Mouse (Mus musculus) kidney, embryonic 14.5 days (tissue): ENCODE measurements around the gene Gpr152. TPM values are rescaled to one million over a fixed set of nuclear protein-coding genes. Genes with fewer than 3 reads are reported as not detected.

ENCODE experiments used
- ATAC-seq: fragments of 200-750 bp; cut with Nextera tagmentation; 2 replicates; pipeline ENCODE4 v1.8.0; 2017; ENCODE audit warnings: moderate number of reproducible peaks, mild to moderate bottlenecking, moderate TSS enrichment, moderate library complexity; ENCODE audit not compliant: low FRiP score, low TSS enrichment
- H3K27ac ChIP-seq: fragments of 300-500 bp; sonication (generic); 2 replicates; pipeline ENCODE4 v1.5.1; 2014; ENCODE audit warnings: low read depth, mild to moderate bottlenecking, low read length, moderate library complexity, mixed read lengths
- H3K27me3 ChIP-seq: fragments of 300-500 bp; sonication (generic); 2 replicates; pipeline ENCODE4 v1.6.1; 2014; ENCODE audit warnings: mild to moderate bottlenecking, low read length; ENCODE audit not compliant: control insufficient read depth, insufficient read depth
- H3K36me3 ChIP-seq: fragments of 300-500 bp; sonication (generic); 2 replicates; pipeline ENCODE4 v1.6.1; 2014; ENCODE audit warnings: low read length, mixed read lengths; ENCODE audit not compliant: control insufficient read depth, insufficient read depth
- H3K4me1 ChIP-seq: fragments of 300-500 bp; sonication (generic); 2 replicates; pipeline ENCODE4 v1.6.1; 2014; ENCODE audit warnings: low read length, mixed read lengths; ENCODE audit not compliant: control insufficient read depth, insufficient read depth
- H3K4me2 ChIP-seq: fragments of 300-500 bp; sonication (generic); replicated peaks from 2 replicates; pipeline ENCODE4 v1.6.1; 2014; ENCODE audit warnings: low read depth, mild to moderate bottlenecking, low read length
- H3K4me3 ChIP-seq: fragments of 300-500 bp; sonication (generic); 2 replicates; pipeline ENCODE4 v1.5.1; 2014; ENCODE audit warnings: mild to moderate bottlenecking, low read length
- H3K9ac ChIP-seq: fragments of 300-500 bp; sonication (generic); 2 replicates; pipeline ENCODE4 v1.6.1; 2014; ENCODE audit warnings: low read depth, mild to moderate bottlenecking, low read length, moderate library complexity
- H3K9me3 ChIP-seq: fragments of 300-500 bp; sonication (generic); 2 replicates; pipeline ENCODE4 v1.6.1; 2016; ENCODE audit warnings: low read length; ENCODE audit not compliant: control insufficient read depth
- WGBS: fragments of 180-500 bp; shearing (Covaris S2); extraction: QIAGEN DNeasy Blood & Tissue Kit; methylation state at CpG from one replicate; pipeline ENCODE4 v1.1.7; 2014; 5-methylcytosine and 5-hydroxymethylcytosine counted together
- polyA plus RNA-seq: library from polyadenylated mRNA; unstranded; fragments of >200 nt; fragmentation: Nextera tagmentation; extraction: Ambion mirVana; gene quantifications from 2 replicates; pipeline ENCODE4 v1.2.1, GENCODE M21; 2014

Gene Gpr152
- polyA plus RNA-seq, 1 experiment from 2014 or later = not detected

DNA sequence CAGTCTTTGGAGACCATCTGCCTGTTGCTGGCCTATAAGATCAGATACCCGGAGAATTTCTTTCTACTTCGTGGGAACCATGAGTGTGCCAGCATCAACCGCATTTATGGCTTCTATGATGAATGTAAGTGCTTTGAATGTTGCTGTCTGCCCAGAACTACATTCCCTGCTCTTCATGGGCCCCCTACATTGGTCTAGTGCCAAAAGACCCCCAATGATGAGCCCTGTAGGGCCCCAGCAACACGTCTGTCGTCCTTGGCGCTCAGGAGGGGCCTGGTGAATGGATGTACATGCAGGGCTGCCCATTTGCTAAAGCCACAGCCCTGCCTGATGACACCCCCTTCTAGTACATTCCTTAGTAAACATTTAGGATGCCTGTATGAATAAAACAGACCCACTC is 53.5 kb downstream of the Gpr152 start:
- H3K4me3 ChIP-seq = peak overlapping the region; percentile 97
- no peaks in the 10 kb centered on the region for H3K9me3 ChIP-seq
- H3K4me1 ChIP-seq = peaks cover 29% of the 10 kb centered on the region
- H3K4me2 ChIP-seq = peak overlapping the region; percentile 93
- H3K9ac ChIP-seq = peak overlapping the region; percentile 97
- no peaks in the 10 kb centered on the region for H3K27me3 ChIP-seq
- H3K36me3 ChIP-seq = peaks cover 52% of the 10 kb centered on the region
- ATAC-seq = no peak
- WGBS = 69% methylated on average over 6 of the region's 6 CpGs
- H3K27ac ChIP-seq = peak overlapping the region; percentile 98; the same call in 1 of the 2 replicates

DNA sequence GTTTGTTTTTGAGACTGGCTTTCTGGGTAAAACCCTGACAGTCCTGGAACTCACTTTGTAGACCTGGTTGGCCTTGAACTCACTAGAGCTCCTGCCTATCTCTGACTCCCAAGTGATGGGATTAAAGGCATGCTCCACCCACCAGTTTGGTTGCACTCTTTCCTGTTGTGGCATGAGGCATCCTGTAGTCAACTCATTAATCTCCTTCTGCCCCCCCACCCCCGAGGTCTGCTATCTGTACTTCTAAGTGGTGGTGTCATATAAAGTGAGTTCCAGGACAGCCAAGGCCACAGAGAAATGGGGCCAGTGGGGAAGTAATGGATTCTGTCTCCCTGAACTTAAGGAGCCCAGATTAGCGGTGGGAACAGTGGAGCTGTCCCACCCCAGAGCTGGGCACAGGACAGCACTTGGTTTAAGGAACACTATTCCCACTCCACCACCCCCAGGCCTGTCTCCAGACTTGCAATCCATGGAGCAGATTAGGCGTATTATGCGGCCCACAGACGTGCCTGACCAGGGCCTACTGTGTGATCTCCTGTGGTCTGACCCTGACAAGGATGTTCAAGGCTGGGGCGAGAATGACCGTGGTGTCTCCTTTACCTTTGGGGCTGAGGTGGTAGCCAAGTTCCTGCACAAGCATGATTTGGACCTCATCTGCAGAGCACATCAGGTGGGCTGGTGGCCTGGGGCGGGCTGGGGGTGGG is 54.6 kb downstream of the Gpr152 start:
- Histone ChIP-seq H3K9ac (0 out of 2 replicates have a peak overlapping the region, but pooled peaks have one; percentile 12), H3K36me3 (peaks cover 57% of the 10 kb centered on the region)

DNA sequence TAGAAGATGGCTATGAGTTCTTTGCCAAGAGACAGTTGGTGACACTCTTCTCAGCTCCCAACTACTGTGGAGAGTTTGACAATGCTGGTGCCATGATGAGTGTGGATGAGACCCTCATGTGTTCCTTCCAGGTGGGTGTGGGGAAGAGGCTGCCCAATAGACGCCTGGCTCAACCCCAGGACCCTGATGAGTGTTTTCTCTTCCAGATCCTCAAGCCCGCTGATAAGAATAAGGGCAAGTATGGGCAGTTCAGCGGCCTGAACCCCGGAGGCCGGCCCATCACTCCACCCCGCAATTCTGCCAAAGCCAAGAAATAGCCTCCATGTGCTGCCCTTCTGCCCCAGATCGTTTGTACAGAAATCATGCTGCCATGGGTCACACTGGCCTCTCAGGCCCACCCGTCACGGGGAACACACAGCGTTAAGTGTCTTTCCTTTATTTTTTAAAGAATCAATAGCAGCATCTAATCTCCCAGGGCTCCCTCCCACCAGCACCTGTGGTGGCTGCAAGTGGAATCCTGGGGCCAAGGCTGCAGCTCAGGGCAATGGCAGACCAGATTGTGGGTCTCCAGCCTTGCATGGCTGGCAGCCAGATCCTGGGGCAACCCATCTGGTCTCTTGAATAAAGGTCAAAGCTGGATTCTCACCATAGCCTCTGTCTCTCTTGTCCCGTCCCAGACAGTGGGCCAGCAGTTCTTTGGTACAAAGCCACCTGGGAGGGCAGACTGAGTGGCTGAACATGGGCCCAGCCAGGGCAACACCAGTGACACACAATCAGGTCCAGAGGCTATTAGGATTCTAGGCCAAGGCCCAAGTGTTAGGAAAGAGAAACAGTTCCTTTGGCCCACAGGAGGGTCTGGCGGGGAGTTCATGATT is 55.4 kb downstream of the Gpr152 start:
- Histone ChIP-seq H3K9ac (peak overlapping the region; percentile 12; the same call in 1 of the 2 replicates), H3K27me3 (no peaks in the 10 kb centered on the region), H3K9me3 (no peaks in the 10 kb centered on the region), H3K36me3 (peaks cover 66% of the 10 kb centered on the region), H3K27ac (peak overlapping the region; percentile 11; the same call in 1 of the 2 replicates), H3K4me2 (no peak overlapping the region), H3K4me1 (peaks cover 30% of the 10 kb centered on the region), H3K4me3 (no peak overlapping the region)
- WGBS = 78% methylated on average over 12 of the region's 12 CpGs
- no peak for ATAC-seq

More for the DNA sequence above, 54.6 kb downstream of the Gpr152 start:
- WGBS = 87% methylated on average over 8 of the region's 8 CpGs
- Histone ChIP-seq H3K4me1 (peaks cover 29% of the 10 kb centered on the region), H3K27ac (no peak overlapping the region), H3K9me3 (no peaks in the 10 kb centered on the region), H3K27me3 (no peaks in the 10 kb centered on the region), H3K4me3 (no peak overlapping the region), H3K4me2 (peak overlapping the region; percentile 93; the same call in 1 of the 2 replicates)
- ATAC-seq = no peak

Other genes starting within 250 kb of the Gpr152 start
- 26.2 and 35.0 TPM in 2 replicates for gene Tcirg1, start 232.7 kb upstream of the Gpr152 start, polyA plus RNA-seq
- 397 and 412 TPM in 2 replicates for gene Ndufs8, start 227.0 kb upstream of the Gpr152 start, polyA plus RNA-seq
- 2.8 and 3.0 TPM in 2 replicates for gene Aldh3b1, start 210.0 kb upstream of the Gpr152 start, polyA plus RNA-seq
- 7.0 and 12.4 TPM in 2 replicates for gene Unc93b1, start 204.6 kb upstream of the Gpr152 start, polyA plus RNA-seq
- gene Aldh3b3, start 181.1 kb upstream of the Gpr152 start, polyA plus RNA-seq = not detected in 2 replicates
- gene Aldh3b2, start 167.5 kb upstream of the Gpr152 start, polyA plus RNA-seq = 1.3 and 1.6 TPM in 2 replicates
- 22.4 and 26.3 TPM in 2 replicates for gene Acy3, start 153.2 kb upstream of the Gpr152 start, polyA plus RNA-seq
- gene Tbx10, start 147.0 kb upstream of the Gpr152 start, polyA plus RNA-seq = 0.74 and 1.1 TPM in 2 replicates
- gene Nudt8, start 139.2 kb upstream of the Gpr152 start, polyA plus RNA-seq = 37.6 and 38.5 TPM in 2 replicates
- 2.5 and 2.7 TPM in 2 replicates for gene Gm49405, start 139.2 kb upstream of the Gpr152 start, polyA plus RNA-seq
- 4.5 and 5.8 TPM in 2 replicates for gene Doc2g, start 136.5 kb upstream of the Gpr152 start, polyA plus RNA-seq
- 214 and 223 TPM in 2 replicates for gene Ndufv1, start 127.0 kb upstream of the Gpr152 start, polyA plus RNA-seq
- gene Gstp1, start 101.8 kb upstream of the Gpr152 start, polyA plus RNA-seq = 518 and 527 TPM in 2 replicates
- gene Gstp2, start 93.8 kb upstream of the Gpr152 start, polyA plus RNA-seq = 1.4 and 5.3 TPM in 2 replicates
- 0.34 TPM in 1 of 2 replicates, not detected in the other for gene Gstp3, start 80.2 kb upstream of the Gpr152 start, polyA plus RNA-seq
- not detected in 2 replicates for gene Cabp2, start 58.2 kb upstream of the Gpr152 start, polyA plus RNA-seq
- 116 and 121 TPM in 2 replicates for gene Cdk2ap2, start 42.6 kb upstream of the Gpr152 start, polyA plus RNA-seq
- gene Pitpnm1, start 39.8 kb upstream of the Gpr152 start, polyA plus RNA-seq = 14.0 and 15.8 TPM in 2 replicates
- 92.0 and 97.5 TPM in 2 replicates for gene Aip, start 13.9 kb upstream of the Gpr152 start, polyA plus RNA-seq
- gene Cabp4, start 4.2 kb downstream of the Gpr152 start, polyA plus RNA-seq = 0.06 and 0.09 TPM in 2 replicates
- 132 and 156 TPM in 2 replicates for gene Coro1b, start 8.8 kb downstream of the Gpr152 start, polyA plus RNA-seq
- 0.57 and 0.80 TPM in 2 replicates for gene Ptprcap, start 13.8 kb downstream of the Gpr152 start, polyA plus RNA-seq
- 33.4 and 42.0 TPM in 2 replicates for gene Rps6kb2, start 23.6 kb downstream of the Gpr152 start, polyA plus RNA-seq
- gene Carns1, start 35.7 kb downstream of the Gpr152 start, polyA plus RNA-seq = 1.7 and 1.9 TPM in 2 replicates
- 2.7 and 3.2 TPM in 2 replicates for gene Tbc1d10c, start 51.5 kb downstream of the Gpr152 start, polyA plus RNA-seq
- gene Ppp1ca, start 52.3 kb downstream of the Gpr152 start, polyA plus RNA-seq = 987 and 1,041 TPM in 2 replicates
- gene Rad9a, start 61.9 kb downstream of the Gpr152 start, polyA plus RNA-seq = 34.7 and 39.5 TPM in 2 replicates
- gene Clcf1, start 74.5 kb downstream of the Gpr152 start, polyA plus RNA-seq = 5.7 and 5.9 TPM in 2 replicates
- gene AC109138.7, start 74.6 kb downstream of the Gpr152 start, polyA plus RNA-seq = not detected in 2 replicates
- 26.4 and 28.2 TPM in 2 replicates for gene Pold4, start 92.1 kb downstream of the Gpr152 start, polyA plus RNA-seq
- 10.7 and 13.0 TPM in 2 replicates for gene Ssh3, start 129.4 kb downstream of the Gpr152 start, polyA plus RNA-seq
- gene Ankrd13d, start 143.3 kb downstream of the Gpr152 start, polyA plus RNA-seq = 5.2 and 8.3 TPM in 2 replicates
- gene Grk2, start 166.4 kb downstream of the Gpr152 start, polyA plus RNA-seq = 17.7 and 17.8 TPM in 2 replicates